Mouse (Mus musculus) kidney, embryonic 15.5 days (tissue): ENCODE measurements around the gene Nipal3. TPM values are rescaled to one million over a fixed set of nuclear protein-coding genes. Genes with fewer than 3 reads are reported as not detected.

Source experiments
- ATAC-seq: fragments of 200-750 bp; cut with Nextera tagmentation; replicated peaks from 2 replicates; pipeline ENCODE4 v1.8.0; 2017; ENCODE audit warnings: moderate TSS enrichment; ENCODE audit not compliant: low FRiP score
- H3K27ac ChIP-seq: fragments of 300-500 bp; sonication (generic); 2 replicates; pipeline ENCODE4 v1.5.1; 2015; ENCODE audit warnings: mild to moderate bottlenecking, inconsistent platforms
- H3K27me3 ChIP-seq: fragments of 300-500 bp; sonication (generic); 2 replicates; pipeline ENCODE4 v1.6.1; 2015; ENCODE audit warnings: inconsistent platforms
- H3K36me3 ChIP-seq: fragments of 300-500 bp; sonication (generic); 2 replicates; pipeline ENCODE4 v1.6.1; 2015; ENCODE audit warnings: inconsistent platforms
- H3K4me1 ChIP-seq: fragments of 300-500 bp; sonication (generic); 2 replicates; pipeline ENCODE4 v1.6.1; 2015; ENCODE audit warnings: inconsistent platforms
- H3K4me2 ChIP-seq: fragments of 300-500 bp; sonication (generic); 2 replicates; pipeline ENCODE4 v1.6.1; 2015; ENCODE audit warnings: moderate library complexity, mild to moderate bottlenecking, inconsistent platforms
- H3K4me3 ChIP-seq: fragments of 300-500 bp; sonication (generic); replicated peaks from 2 replicates; pipeline ENCODE4 v1.5.1; 2015; ENCODE audit warnings: mild to moderate bottlenecking, inconsistent platforms
- H3K9ac ChIP-seq: fragments of 300-500 bp; sonication (generic); 2 replicates; pipeline ENCODE4 v1.6.1; 2015; ENCODE audit warnings: mild to moderate bottlenecking, inconsistent platforms
- H3K9me3 ChIP-seq: fragments of 300-500 bp; sonication (generic); replicated peaks from 2 replicates; pipeline ENCODE4 v1.6.1; 2016; ENCODE audit warnings: inconsistent platforms
- WGBS: fragments of 180-500 bp; shearing (Covaris S2); methylation state at CpG from one replicate; pipeline ENCODE4 v1.1.7; 2015; ENCODE audit warnings: mixed read lengths; 5-methylcytosine and 5-hydroxymethylcytosine counted together
- polyA plus RNA-seq: library from polyadenylated mRNA; unstranded; fragments of >200 nt; fragmentation: Nextera tagmentation; extraction: Ambion mirVana; gene quantifications from 2 replicates; pipeline ENCODE4 v1.2.1, GENCODE M21; 2015

Gene Nipal3
- polyA plus RNA-seq, 1 experiment from 2014 or later, result 6.2 TPM

DNA sequence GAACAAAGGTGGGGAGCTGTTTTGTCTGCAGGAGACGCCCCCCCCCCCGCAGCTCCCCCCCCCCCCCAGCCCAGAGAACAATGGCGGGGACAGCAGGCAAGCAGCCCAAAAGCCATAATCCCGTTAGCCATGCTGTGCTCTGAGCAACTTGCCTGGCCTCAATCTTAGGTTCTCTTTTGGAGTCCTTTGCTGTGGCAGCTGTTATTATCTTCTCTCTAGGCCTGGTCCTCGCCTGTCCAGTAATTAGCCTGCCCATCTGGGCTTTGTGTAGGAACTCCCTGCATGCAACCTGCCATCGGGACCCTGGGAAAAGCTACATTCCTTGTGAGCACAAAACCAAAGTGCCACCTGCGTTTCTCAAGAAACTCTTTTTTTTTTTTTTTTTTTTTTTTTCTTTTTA, 29.1 kb upstream of the Nipal3 start:
- peaks cover 23% of the 10 kb centered on the region for H3K4me1 ChIP-seq
- WGBS, result 23% methylated on average over 6 of the region's 7 CpGs
- no peak overlapping the region for H3K4me2 ChIP-seq
- H3K27me3 ChIP-seq, result peaks cover 5% of the 10 kb centered on the region; the same call in 1 of the 2 replicates
- no peak overlapping the region for H3K9ac ChIP-seq
- no peak overlapping the region for H3K4me3 ChIP-seq
- H3K36me3 ChIP-seq, result no peaks in the 10 kb centered on the region
- ATAC-seq, result no peak
- no peak overlapping the region for H3K27ac ChIP-seq
- no peaks in the 10 kb centered on the region for H3K9me3 ChIP-seq

DNA sequence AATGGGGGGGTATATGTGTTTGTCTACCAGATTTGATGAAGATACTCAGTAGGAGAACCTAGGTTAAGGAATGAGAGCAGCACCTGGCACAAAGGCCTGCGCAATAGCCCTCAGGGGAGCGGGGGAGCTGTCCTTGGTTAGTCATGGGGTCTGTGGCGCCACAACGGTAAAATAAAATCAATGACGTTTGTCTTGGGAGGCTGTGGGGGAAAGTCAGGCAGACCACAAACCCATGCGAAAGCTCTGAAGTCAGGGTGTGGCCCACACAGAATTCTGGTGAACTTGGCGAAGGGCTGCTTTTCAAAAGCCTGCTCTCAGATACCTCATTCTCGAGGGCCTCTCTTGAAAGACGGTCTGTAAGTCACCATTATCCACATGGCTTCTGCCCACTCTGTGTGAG, 25.6 kb upstream of the Nipal3 start:
- Histone ChIP-seq H3K27ac (no peak overlapping the region), H3K4me1 (peaks cover 11% of the 10 kb centered on the region), H3K4me2 (no peak overlapping the region), H3K4me3 (no peak overlapping the region), H3K36me3 (no peaks in the 10 kb centered on the region), H3K9ac (no peak overlapping the region), H3K9me3 (no peaks in the 10 kb centered on the region), H3K27me3 (peaks cover 3% of the 10 kb centered on the region; the same call in 1 of the 2 replicates)
- ATAC-seq, result no peak
- 82% methylated on average over 9 of the region's 9 CpGs for WGBS

DNA sequence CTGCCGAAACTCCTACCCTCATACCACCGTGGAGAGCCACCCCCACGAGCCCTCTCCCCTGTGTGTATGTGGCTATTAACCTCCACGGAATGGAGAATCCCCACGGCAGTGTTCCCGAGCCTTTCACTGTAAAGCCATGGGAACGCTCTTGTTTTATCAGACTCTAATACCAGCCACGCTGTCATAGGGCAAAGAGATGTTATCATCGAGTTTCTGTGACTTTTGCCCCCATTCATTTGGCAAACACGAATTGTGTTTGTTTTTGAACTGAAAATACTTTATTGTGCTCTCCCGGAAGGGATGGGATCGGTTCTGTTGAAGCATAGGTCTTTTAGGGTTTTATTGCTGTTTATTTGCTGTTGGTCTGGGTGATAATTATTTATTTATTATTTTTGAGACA, 23.3 kb upstream of the Nipal3 start:
- H3K27ac ChIP-seq, result no peak overlapping the region
- H3K4me3 ChIP-seq, result no peak overlapping the region
- no peaks in the 10 kb centered on the region for H3K4me1 ChIP-seq
- no peak overlapping the region for H3K9ac ChIP-seq
- no peak overlapping the region for H3K4me2 ChIP-seq
- WGBS, result 76% methylated on average over 12 of the region's 12 CpGs
- H3K36me3 ChIP-seq, result no peaks in the 10 kb centered on the region
- no peaks in the 10 kb centered on the region for H3K9me3 ChIP-seq
- no peak for ATAC-seq
- H3K27me3 ChIP-seq, result no peaks in the 10 kb centered on the region

DNA sequence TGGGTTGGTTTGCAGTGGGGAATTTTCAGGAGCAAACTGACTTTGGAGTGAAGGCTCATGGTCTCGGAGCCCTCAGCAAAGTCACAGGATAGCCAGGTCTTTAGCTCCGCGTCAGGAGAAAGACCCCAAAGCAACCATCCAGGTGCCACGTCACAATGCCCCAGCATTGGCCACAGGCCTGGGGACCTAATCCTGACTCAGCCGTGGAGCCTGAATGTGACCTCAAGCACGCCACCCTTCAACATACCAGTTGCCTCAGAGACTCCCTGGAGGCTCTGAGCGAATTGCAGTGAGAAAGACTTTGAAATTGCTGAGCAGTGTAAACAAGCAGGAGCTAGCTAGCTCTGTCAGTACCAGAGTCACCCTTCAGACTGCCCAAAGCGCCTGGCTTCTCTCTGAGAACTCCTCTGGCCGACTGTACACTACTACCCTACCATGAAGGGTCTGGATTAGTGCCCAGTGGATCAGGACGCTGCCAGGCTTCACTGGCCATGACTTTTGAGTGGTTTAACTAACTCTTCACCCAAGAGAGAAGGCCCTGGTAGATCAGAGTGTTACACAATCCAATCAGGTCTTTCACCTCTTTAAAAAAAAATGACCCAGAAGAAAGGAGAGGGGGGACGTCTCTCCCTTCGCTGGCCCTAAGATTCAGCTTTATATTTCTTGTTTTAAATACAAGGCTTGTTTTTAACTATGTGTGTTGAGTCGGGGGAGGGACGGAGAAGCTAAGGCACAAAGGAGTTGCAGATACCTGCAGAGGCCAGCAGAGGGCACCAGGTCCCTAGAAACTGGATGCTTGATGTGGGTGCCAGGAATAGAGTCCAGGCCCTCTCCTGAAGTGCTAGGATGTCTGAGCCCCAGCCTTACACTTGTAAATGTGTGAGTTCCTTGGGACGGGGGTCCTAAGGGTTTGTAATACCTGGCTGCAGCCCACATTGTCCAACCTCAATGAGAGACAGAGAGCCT, 21.8 kb upstream of the Nipal3 start:
- 54% methylated on average over 15 of the region's 15 CpGs for WGBS
- H3K36me3 ChIP-seq, result no peaks in the 10 kb centered on the region
- no peaks in the 10 kb centered on the region for H3K4me1 ChIP-seq
- H3K27ac ChIP-seq, result no peak overlapping the region
- H3K27me3 ChIP-seq, result 0 out of 2 replicates have a peak, but pooled peaks cover 1% of the 10 kb centered on the region
- ATAC-seq, result no peak
- H3K4me2 ChIP-seq, result no peak overlapping the region
- H3K4me3 ChIP-seq, result no peak overlapping the region
- no peak overlapping the region for H3K9ac ChIP-seq
- H3K9me3 ChIP-seq, result no peaks in the 10 kb centered on the region

DNA sequence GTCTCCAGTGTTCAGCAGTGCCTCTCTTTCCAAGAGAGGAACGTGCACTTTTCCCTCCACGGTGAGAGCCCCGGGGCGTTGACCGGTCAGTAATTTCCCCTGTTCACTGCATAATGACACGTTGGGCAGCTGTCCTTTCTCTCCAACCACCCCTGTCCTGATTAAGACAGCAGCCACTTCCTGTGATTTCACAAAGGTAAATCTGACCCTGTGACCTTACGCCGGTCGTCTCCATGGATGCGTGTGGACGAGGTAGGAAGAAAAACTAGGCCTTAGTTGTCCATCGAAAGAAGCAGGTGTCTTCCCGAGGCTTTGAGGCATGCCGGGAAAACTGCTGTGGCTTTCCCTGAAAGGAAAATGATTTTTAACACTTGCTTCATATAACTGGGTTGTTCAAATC, 20.1 kb upstream of the Nipal3 start:
- Histone ChIP-seq H3K4me2 (no peak overlapping the region), H3K9ac (no peak overlapping the region), H3K27me3 (0 out of 2 replicates have a peak, but pooled peaks cover 6% of the 10 kb centered on the region), H3K36me3 (no peaks in the 10 kb centered on the region), H3K4me3 (no peak overlapping the region), H3K27ac (no peak overlapping the region), H3K9me3 (no peaks in the 10 kb centered on the region), H3K4me1 (no peaks in the 10 kb centered on the region)
- ATAC-seq, result no peak
- 62% methylated on average over 14 of the region's 14 CpGs for WGBS

DNA sequence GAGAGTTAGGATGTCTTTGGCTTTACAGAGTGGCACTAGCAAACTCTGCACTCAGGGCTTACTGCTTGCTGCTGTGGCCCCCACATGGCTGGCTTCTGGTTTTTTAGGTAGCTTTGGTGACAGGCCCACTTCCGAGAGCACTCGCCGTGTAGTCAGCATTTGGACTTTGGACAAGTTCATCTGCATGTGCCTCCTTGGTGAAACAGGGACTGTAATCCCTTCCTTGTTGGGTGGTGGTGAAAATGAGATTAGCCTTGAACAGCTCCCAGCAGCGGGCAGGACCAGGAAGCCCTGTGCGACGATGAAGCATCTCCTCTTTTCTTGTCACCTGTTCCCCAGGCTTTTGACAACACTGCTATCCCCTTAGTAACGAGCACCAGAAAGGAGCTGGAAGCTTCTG, 19.0 kb upstream of the Nipal3 start:
- H3K4me3 ChIP-seq, result no peak overlapping the region
- 76% methylated on average over 7 of the region's 7 CpGs for WGBS
- ATAC-seq, result no peak
- no peaks in the 10 kb centered on the region for H3K9me3 ChIP-seq
- H3K36me3 ChIP-seq, result no peaks in the 10 kb centered on the region
- H3K4me2 ChIP-seq, result no peak overlapping the region
- H3K27me3 ChIP-seq, result 0 out of 2 replicates have a peak, but pooled peaks cover 9% of the 10 kb centered on the region
- no peak overlapping the region for H3K27ac ChIP-seq
- no peak overlapping the region for H3K9ac ChIP-seq
- H3K4me1 ChIP-seq, result peaks cover 5% of the 10 kb centered on the region

DNA sequence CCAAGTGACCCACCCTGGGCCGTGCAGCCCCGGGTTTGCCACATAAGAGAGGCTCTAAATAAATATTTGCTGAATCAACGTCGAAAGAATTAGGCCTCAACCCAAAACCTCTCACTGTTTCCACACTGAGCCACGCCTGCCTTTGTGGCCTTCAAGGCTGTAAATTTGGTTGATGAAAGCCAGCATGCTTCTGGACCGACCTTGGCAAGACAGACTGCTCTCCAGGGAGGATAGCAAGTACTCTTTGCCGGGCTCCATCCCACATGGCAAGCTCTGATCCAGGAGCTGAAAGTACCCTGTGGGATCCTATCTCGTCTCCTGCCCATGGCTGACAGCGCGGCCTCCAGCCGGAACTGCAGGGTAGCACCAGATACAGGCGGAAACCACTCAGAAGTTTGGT, 14.7 kb upstream of the Nipal3 start:
- Histone ChIP-seq H3K36me3 (no peaks in the 10 kb centered on the region), H3K4me1 (peaks cover 15% of the 10 kb centered on the region), H3K27me3 (0 out of 2 replicates have a peak, but pooled peaks cover 9% of the 10 kb centered on the region), H3K4me3 (no peak overlapping the region), H3K9me3 (no peaks in the 10 kb centered on the region), H3K27ac (no peak overlapping the region), H3K4me2 (no peak overlapping the region), H3K9ac (no peak overlapping the region)
- 53% methylated on average over 12 of the region's 12 CpGs for whole genome bisulfite sequencing
- no peak for ATAC-seq

DNA sequence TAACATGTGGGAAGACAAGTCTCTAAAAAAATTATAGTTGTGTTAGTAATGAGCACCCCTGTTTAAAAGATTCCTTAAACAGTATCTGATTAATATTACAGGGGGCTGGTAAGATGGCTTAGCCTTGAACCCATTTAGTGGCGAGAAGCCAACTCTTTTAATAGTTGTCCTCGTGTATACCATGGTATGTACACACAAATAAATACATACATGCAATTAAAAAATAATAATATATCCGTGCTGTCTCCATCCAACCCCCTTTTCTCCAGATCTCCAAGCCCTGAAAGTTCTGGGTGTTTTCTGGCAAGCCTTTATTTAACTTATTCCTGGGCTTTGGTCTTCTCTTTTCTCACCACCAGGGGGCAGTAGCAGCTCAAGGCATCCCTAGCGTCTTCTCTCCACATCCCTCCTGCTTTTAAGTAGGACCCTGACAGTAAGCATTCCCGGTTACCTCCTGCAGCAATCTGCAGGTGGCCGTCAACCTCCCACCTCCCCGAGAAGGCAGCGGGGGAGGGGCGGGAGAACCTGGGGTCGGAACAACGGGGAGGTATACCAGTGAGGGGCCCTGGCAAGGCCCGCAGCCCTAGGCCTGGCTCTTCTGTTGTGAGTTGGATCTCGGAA, 13.7 kb upstream of the Nipal3 start:
- Histone ChIP-seq H3K27me3 (0 out of 2 replicates have a peak, but pooled peaks cover 9% of the 10 kb centered on the region), H3K9me3 (no peaks in the 10 kb centered on the region), H3K4me1 (peaks cover 15% of the 10 kb centered on the region), H3K9ac (0 out of 2 replicates have a peak overlapping the region, but pooled peaks have one; percentile 29), H3K27ac (no peak overlapping the region), H3K4me2 (peak overlapping the region; percentile 51), H3K4me3 (no peak overlapping the region), H3K36me3 (no peaks in the 10 kb centered on the region)
- ATAC-seq, result 0 out of 2 replicates have a peak, but pooled peaks have one; percentile 27
- 14% methylated on average over 13 of the region's 13 CpGs for WGBS

DNA sequence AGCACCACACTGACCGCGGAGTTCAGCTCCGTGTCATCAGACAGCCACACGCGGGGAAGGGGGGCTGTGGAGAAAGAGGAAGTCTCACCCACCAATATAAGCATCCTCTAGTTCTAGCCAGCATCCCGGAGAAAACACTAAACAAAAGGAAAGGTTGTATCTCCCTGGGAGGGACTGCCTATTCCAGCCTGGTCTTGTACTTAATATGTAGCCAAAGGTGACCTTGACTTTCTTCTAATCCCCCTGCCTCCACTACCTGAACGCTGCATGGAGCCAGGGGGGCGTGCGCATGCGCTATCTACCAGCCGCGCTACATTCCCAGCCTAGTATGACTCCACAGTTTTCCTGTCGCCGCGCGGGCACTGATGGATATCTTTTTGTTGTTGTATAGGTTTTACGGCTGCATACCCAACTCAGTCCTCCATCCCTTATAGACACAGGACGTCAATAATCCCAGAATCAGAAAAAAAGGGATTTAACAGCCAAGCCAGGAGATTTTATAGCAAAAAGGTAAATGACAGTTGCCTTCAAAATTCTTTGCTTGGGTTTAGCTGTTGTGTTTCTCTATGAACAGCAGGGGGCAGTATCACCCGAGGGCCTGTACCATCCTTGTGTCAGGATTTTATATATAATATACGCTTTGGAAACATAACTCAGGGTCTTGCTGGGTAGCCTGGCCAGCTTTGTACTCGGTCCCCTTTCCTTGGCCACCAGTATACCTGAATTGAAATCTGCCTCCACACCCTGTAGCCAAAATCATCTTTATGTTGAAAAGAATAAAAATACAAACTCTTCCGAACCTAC, 12.9 kb upstream of the Nipal3 start:
- Histone ChIP-seq H3K4me3 (peak overlapping the region; percentile 25), H3K9me3 (no peaks in the 10 kb centered on the region), H3K4me2 (peak overlapping the region; percentile 56), H3K4me1 (peaks cover 15% of the 10 kb centered on the region), H3K36me3 (no peaks in the 10 kb centered on the region), H3K9ac (no peak overlapping the region), H3K27ac (no peak overlapping the region), H3K27me3 (0 out of 2 replicates have a peak, but pooled peaks cover 9% of the 10 kb centered on the region)
- WGBS, result 11% methylated on average over 22 of the region's 22 CpGs
- no peak for ATAC-seq

DNA sequence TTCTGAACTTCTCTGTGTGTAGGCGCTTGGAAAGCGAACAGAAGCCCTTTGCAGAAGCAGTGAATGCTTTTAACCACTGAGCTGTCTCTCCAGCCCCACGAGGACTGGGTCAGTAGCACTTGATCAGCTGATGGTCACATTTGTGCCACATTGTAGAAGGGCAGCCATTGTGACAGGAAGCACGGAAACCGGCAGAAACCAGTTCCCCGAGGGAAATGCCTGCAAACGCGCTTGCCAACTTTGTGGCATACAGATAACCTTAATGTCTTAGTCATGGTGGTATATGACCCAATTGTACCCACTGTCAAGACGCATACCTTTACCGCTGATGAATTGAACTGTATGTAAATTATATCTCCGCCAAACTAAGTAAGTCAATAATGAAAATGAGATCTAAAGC, 11.0 kb upstream of the Nipal3 start:
- Histone ChIP-seq H3K9me3 (no peaks in the 10 kb centered on the region), H3K9ac (no peak overlapping the region), H3K27me3 (0 out of 2 replicates have a peak, but pooled peaks cover 3% of the 10 kb centered on the region), H3K27ac (0 out of 2 replicates have a peak overlapping the region, but pooled peaks have one; percentile 22), H3K4me3 (no peak overlapping the region), H3K36me3 (no peaks in the 10 kb centered on the region), H3K4me1 (peaks cover 15% of the 10 kb centered on the region), H3K4me2 (no peak overlapping the region)
- no peak for ATAC-seq
- WGBS, result 73% methylated on average over 11 of the region's 11 CpGs

DNA sequence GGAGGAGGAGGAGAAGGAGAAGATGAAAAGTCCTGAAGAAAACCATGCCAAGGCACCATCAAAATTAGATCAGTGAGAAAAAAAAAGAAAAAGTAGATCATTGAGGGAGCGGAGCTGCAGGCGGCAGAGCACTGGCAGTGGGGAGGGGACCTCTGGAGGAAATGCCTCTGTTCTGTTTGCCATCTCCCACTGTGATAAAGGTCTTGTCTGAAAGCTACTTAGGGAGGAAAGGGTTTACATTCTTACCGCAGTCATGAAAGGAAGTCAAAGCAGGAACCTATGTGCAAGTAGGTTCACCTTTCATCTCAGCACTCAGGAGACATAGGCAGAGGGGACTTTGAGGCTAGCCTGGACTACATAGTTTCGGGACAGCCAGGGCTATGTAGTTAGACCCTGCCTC, 6.7 kb upstream of the Nipal3 start:
- Histone ChIP-seq H3K27me3 (no peaks in the 10 kb centered on the region), H3K27ac (no peak overlapping the region), H3K4me1 (no peaks in the 10 kb centered on the region), H3K4me2 (no peak overlapping the region), H3K4me3 (no peak overlapping the region), H3K36me3 (no peaks in the 10 kb centered on the region), H3K9ac (no peak overlapping the region), H3K9me3 (no peaks in the 10 kb centered on the region)
- ATAC-seq, result no peak
- 68% methylated on average over 4 of the region's 4 CpGs for WGBS
